Mouse (Mus musculus) layer of hippocampus, adult 11-12 months (tissue): ENCODE results near the gene Sgsh.
"Not testable (repeated sequence)": the region's sequence is repeated elsewhere in the genome, so short reads cannot be mapped to it uniquely, and the experiment has no call there.

ENCODE experiments used
- DNase-seq: peaks from one replicate; pipeline ENCODE4 v3.0.0; 2022; ENCODE audit warnings: low spot score

The Sgsh gene

GRCm38 (mm10) chr11:119355443-119356385, at the start of gene Sgsh, which contains the start of gene Slc26a11:
Gene Sgsh (minus strand): TSS chr11:119355536.
Gene Slc26a11 (plus strand): TSS chr11:119355557.
- peak; percentile 80 for DNase-seq

GRCm38 (mm10) chr11:119404627-119405026, 49.3 kb upstream of the Sgsh start:
- no peak for DNase-seq

GRCm38 (mm10) chr11:119402501-119403160, 47.3 kb upstream of the Sgsh start:
- DNase-seq = no peak

GRCm38 (mm10) chr11:119396461-119396860, 41.1 kb upstream of the Sgsh start:
- no peak for DNase-seq

- no peak for DNase-seq
Observed at GRCm38 (mm10) chr11:119395931-119396330, 40.6 kb upstream of the Sgsh start.

- no peak for DNase-seq
Observed at GRCm38 (mm10) chr11:119395394-119395793, 40.1 kb upstream of the Sgsh start.

- DNase-seq = no peak
Observed at GRCm38 (mm10) chr11:119394210-119394609, 38.9 kb upstream of the Sgsh start.

- no peak for DNase-seq
Observed at GRCm38 (mm10) chr11:119393483-119393804, 38.1 kb upstream of the Sgsh start.

GRCm38 (mm10) chr11:119392800-119393482, 37.6 kb upstream of the Sgsh start, which contains the start of gene Rnf213:
Gene Rnf213 (plus strand): TSS chr11:119393100.
- peak; percentile 32 for DNase-seq

GRCm38 (mm10) chr11:119392001-119392614, 36.8 kb upstream of the Sgsh start:
- DNase-seq = peak; percentile 28

GRCm38 (mm10) chr11:119391386-119392000, 36.2 kb upstream of the Sgsh start:
- no peak for DNase-seq

- peak; percentile 64 for DNase-seq
Observed at GRCm38 (mm10) chr11:119390271-119391231, 35.2 kb upstream of the Sgsh start.

GRCm38 (mm10) chr11:119389851-119390270, 34.5 kb upstream of the Sgsh start:
- DNase-seq = peak; percentile 62

GRCm38 (mm10) chr11:119387273-119387672, 31.9 kb upstream of the Sgsh start:
- not testable (repeated sequence) for DNase-seq

- no peak for DNase-seq
Observed at GRCm38 (mm10) chr11:119386306-119386705, 31.0 kb upstream of the Sgsh start.

- no peak for DNase-seq
Observed at GRCm38 (mm10) chr11:119384904-119385303, 29.6 kb upstream of the Sgsh start.

- no peak for DNase-seq
Observed at GRCm38 (mm10) chr11:119382338-119382850, 27.1 kb upstream of the Sgsh start.

- no peak for DNase-seq
Observed at GRCm38 (mm10) chr11:119381631-119382337, 26.4 kb upstream of the Sgsh start.

- DNase-seq = no peak
Observed at GRCm38 (mm10) chr11:119378551-119378950, 23.2 kb upstream of the Sgsh start.
